8 mouse cellular contexts compared by ENCODE assay signal in genomic region chr5:139908243-139908810, GRCm38 (mm10). TPM values are rescaled to one million over a fixed set of nuclear protein-coding genes. Genes with fewer than 3 reads are reported as not detected.
DNase-seq lines count a peak whose midpoint lies in the region; ATAC-seq and TF ChIP-seq lines count a peak whose summit lies in the region.

No protein-coding gene starts in this region.

- H3K4me3 ChIP-seq in bone marrow macrophage, adult 2 months (ENCODE audit: insufficient read depth, low read length), result peak overlapping the region; percentile 32
- H3K4me3 ChIP-seq in heart, embryonic 12.5 days, result peak overlapping the region; percentile 58
- H3K4me3 ChIP-seq in limb, embryonic 13.5 days, result peak overlapping the region; percentile 54
- H3K4me3 ChIP-seq in neural tube, embryonic 12.5 days, result peak overlapping the region; percentile 63

- no peaks in the 10 kb centered on the region for H3K36me3 ChIP-seq in heart, embryonic 12.5 days
- no peaks in the 10 kb centered on the region for H3K36me3 ChIP-seq in limb, embryonic 13.5 days
- no peaks in the 10 kb centered on the region for H3K36me3 ChIP-seq in neural tube, embryonic 12.5 days

- no peak overlapping the region for H3K27ac ChIP-seq in bone marrow macrophage, adult 2 months (ENCODE audit: insufficient read depth, low read depth, low read length)
- no peak overlapping the region for H3K27ac ChIP-seq in heart, embryonic 12.5 days (ENCODE audit: poor library complexity, severe bottlenecking)
- H3K27ac ChIP-seq in limb, embryonic 13.5 days, result no peak overlapping the region
- peak overlapping the region; percentile 22; the same call in 1 of the 2 replicates for H3K27ac ChIP-seq in neural tube, embryonic 12.5 days

- TF ChIP-seq CTCF in bone marrow macrophage, adult 2 months (IDR thresholded peaks at IDR 0.05; ENCODE audit: low read depth, low read length), result no peak

- H3K9ac ChIP-seq in heart, embryonic 12.5 days, result peak overlapping the region; percentile 60
- peak overlapping the region; percentile 77 for H3K9ac ChIP-seq in limb, embryonic 13.5 days
- peak overlapping the region; percentile 79 for H3K9ac ChIP-seq in neural tube, embryonic 12.5 days

- TF ChIP-seq POLR2A in bone marrow macrophage, adult 2 months (IDR thresholded peaks at IDR 0.05; ENCODE audit: borderline replicate concordance, low read depth, low read length), result no peak

- under 1% methylated on average over 62 of the region's 78 CpGs for WGBS in heart, embryonic 12.5 days
- under 1% methylated on average over 69 of the region's 78 CpGs for WGBS in limb, embryonic 13.5 days
- WGBS in neural tube, embryonic 12.5 days, result under 1% methylated on average over 75 of the region's 78 CpGs

- no peaks in the 10 kb centered on the region for H3K9me3 ChIP-seq in heart, embryonic 12.5 days (replicated peaks)
- H3K9me3 ChIP-seq in limb, embryonic 13.5 days, result 0 out of 2 replicates have a peak, but pooled peaks cover 4% of the 10 kb centered on the region
- no peaks in the 10 kb centered on the region for H3K9me3 ChIP-seq in neural tube, embryonic 12.5 days

- DNase-seq in layer of hippocampus, postnatal 10 days (ENCODE audit: low spot score in 2 of 2), result peak; percentile 47 to 51
- no peak for DNase-seq in layer of hippocampus, postnatal 36 days
- DNase-seq in spleen, adult 18-20 months, result no peak
- DNase-seq in layer of hippocampus, adult 11-12 months (ENCODE audit: low spot score), result no peak

- no peaks in the 10 kb centered on the region for H3K4me1 ChIP-seq in bone marrow macrophage, adult 2 months (ENCODE audit: control insufficient read depth, insufficient read depth, low read length)
- H3K4me1 ChIP-seq in heart, embryonic 12.5 days (replicated peaks), result peaks cover 44% of the 10 kb centered on the region
- peaks cover 53% of the 10 kb centered on the region for H3K4me1 ChIP-seq in limb, embryonic 13.5 days
- peaks cover 63% of the 10 kb centered on the region for H3K4me1 ChIP-seq in neural tube, embryonic 12.5 days

- H3K27me3 ChIP-seq in heart, embryonic 12.5 days (replicated peaks), result peaks cover 100% of the 10 kb centered on the region
- H3K27me3 ChIP-seq in limb, embryonic 13.5 days, result peaks cover 97% of the 10 kb centered on the region
- H3K27me3 ChIP-seq in neural tube, embryonic 12.5 days (replicated peaks), result peaks cover 76% of the 10 kb centered on the region

- ATAC-seq in heart, embryonic 12.5 days (ENCODE audit: insufficient number of reproducible peaks, low FRiP score), result no peak
- ATAC-seq in limb, embryonic 13.5 days (ENCODE audit: low FRiP score, low read depth), result no peak
- no peak for ATAC-seq in neural tube, embryonic 12.5 days (ENCODE audit: low FRiP score, low read depth)

- H3K4me2 ChIP-seq in heart, embryonic 12.5 days, result peak overlapping the region; percentile 92
- H3K4me2 ChIP-seq in limb, embryonic 13.5 days (replicated peaks), result peak overlapping the region; percentile 89
- H3K4me2 ChIP-seq in neural tube, embryonic 12.5 days (replicated peaks), result peak overlapping the region; percentile 89

RNA-seq across cellular contexts. Expression of gene Elfn1, which starts 0.6 kb away (rescaled TPM):
- 10 to 100 TPM; 36.1 to 41.9 TPM for total RNA-seq in layer of hippocampus, postnatal 10 days (2021)
- 10 to 100 TPM; 28.3 to 29.6 TPM for total RNA-seq in layer of hippocampus, postnatal 36 days (2021)
- polyA plus RNA-seq in bone marrow macrophage, adult 2 months (2012; ENCODE audit: insufficient read depth, insufficient read length, missing spikeins), result not detected in 2 replicates
- polyA plus RNA-seq in heart, embryonic 12.5 days (2016; fragmentation: Nextera tagmentation; extraction: Ambion mirVana), result 0.05 and 0.22 TPM in 2 replicates
- polyA plus RNA-seq in limb, embryonic 13.5 days (2015; fragmentation: Nextera tagmentation; extraction: Ambion mirVana), result 0.29 and 0.43 TPM in 2 replicates
- 2.6 TPM in 2 replicates for polyA plus RNA-seq in neural tube, embryonic 12.5 days (2016; fragmentation: Nextera tagmentation; extraction: Ambion mirVana)

Comparison
In these comparisons a context has a peak if more than half of its experiments do, and no peak if none do; other contexts are left out.
1. DNase-seq: peak in layer of hippocampus, postnatal 10 days (2 of 2); none in layer of hippocampus, postnatal 36 days (0 of 2), spleen, adult 18-20 months (0 of 2) and layer of hippocampus, adult 11-12 months (single experiment).
2. Peak in every context shown above with its lines, with median percentiles within 50 percentile points of each other: H3K4me3 ChIP-seq, H3K4me2 ChIP-seq and H3K9ac ChIP-seq.